Mouse (Mus musculus): ENCODE data around the gene Olfr30.
"Not testable (repeated sequence)": the region's sequence is repeated elsewhere in the genome, so short reads cannot be mapped to it uniquely, and the experiment has no call there.

Olfr30 gene

GRCm38 (mm10) chr11:58462170-58462569 lies at the start of gene Olfr30:
TSS of gene Olfr30 (minus strand) at chr11:58462270.
- DNase-seq, result no peak

DNA sequence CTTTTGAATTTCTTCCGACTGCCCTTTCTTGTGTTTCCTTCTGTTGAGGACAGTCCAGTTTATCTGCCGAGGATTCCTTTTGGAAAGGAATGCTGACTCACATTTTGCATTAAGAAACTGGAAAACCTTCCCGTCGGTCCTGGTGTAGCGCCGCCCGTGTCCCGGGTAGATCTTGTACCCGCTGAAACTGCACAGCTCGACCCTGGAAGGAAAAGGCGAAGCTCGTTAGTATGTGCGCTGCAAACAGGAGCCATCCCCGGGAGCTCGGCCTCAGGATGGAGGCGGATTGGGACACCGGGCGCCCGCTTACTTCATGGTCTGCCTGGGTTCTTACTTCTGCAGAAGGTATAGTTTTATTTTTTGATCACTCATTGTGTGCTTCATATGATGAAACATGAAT lies 47.0 kb upstream of the Olfr30 start:
- not testable (repeated sequence) for DNase-seq

DNA sequence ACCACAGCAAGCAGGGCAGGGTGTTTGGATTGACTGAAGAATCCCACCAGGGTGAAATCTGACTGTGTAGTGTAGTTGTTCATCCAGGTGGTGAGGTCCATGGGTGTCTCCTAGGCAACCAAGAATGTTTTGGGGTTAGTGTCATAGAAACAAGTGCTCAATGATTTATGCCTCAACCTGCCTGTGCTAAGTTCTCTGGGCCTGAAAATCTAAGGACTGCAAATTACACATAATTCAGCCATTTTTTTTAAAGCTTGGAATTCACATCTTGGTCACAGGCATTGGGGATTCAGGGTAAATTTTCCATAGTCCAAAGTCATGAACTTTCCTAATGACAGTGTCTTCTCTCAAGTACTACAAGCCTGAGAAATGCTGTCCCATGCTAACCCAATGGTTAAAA lies 40.4 kb upstream of the Olfr30 start, which contains the start of gene Olfr331:
Gene Olfr331, minus strand, starts transcription at position 101 of the 400 bp plus-strand sequence.
- not testable (repeated sequence) for DNase-seq

DNA sequence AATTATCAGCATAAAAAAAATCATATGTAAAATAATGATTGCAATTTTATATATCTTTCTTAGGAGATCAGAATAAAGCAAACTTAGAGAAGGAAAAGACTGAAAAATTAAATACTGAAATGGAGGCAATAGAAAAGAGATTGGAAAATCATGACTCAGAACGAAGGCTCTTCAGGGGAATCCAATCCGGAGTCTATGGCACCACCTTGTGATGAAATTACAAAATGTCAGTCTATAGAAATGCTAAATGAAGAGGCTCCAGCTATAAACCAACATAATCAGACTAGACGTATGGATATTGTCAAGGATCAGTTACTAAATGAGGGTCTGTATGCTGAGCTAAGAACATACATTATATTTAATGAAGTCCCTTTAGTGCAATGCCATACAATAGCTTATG lies 37.2 kb upstream of the Olfr30 start:
- no peak for DNase-seq

DNA sequence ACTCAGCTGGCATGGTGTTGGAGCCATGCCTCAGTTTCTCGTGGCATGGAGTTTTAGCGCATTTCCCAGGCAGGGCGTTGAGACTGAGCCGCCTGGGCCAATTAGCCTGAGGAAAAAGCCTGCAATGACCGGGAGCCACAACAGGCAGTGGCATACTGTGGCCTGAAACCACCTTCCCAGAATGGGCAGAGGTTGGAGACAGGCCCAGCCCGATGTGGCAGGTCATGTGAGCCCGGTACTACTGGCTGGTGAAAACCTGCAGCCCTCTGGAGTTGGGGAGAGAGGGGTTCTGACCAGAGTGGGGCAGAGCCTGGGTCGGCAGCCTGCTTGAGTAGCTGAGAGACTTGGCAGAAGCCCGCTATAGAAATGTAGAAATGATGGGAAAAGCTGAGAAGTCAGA lies 36.7 kb upstream of the Olfr30 start:
- no peak for DNase-seq

DNA sequence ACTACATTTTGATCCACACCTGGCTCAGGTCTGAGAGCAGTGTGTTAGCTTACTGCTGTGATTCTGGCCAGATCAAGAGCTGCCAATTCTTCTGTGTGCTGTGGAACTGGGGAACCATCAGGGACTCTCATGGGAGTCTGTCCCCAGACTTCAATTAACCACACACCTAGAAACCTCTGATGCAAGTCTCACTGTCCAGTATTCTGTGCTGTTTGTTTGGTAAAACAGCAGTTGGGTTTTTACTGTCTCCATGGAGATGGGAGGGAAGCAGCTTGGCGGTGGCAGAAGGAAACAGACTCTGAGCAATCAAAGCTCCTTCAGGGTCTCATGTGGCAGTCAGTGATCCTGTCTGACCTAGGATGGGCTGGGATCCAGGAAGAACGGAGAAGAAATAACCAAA lies 30.4 kb upstream of the Olfr30 start, which contains the start of gene Olfr332:
Gene Olfr332, minus strand, starts transcription at position 101 of the 400 bp plus-strand sequence.
- DNase-seq, result no peak

DNA sequence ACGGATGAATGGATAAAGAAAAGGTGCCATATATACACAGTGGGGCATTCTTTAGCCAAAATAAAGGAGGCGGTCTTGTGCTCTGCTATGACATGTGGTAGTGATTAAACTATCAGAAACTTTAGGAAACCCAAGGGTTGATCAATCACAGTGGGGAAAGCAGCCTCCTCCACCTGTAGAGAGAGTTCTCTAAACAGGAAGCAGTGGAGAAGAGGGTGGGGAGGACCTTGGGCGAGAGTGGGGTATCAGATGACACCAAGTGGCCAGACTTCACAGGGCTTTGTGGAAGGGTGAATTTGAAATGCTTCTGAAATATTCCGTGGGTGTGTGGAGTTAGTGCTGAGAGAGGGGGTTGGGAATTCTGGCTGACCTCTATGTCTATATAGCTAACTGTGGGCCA lies 8.5 kb downstream of the Olfr30 start:
- no peak for DNase-seq

DNA sequence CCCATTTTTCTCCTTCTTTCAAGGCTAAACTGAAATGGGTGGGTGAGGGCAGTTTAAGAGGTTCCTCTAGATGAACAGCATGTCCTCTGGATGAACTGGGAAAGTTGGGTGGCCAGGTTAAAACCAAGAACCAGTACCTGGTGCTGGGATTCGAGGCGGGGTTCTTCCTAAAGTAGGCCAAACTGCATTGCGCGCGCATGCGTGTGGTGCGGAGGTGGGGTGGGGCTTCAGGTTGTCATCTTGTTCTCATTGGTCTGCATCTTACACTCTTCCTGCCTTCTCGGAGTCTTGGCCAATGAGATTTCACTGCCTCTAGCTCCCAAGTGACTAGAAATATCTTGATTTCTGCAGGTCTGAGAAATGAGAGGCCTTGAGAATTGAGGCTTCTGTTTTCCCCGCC lies 9.3 kb downstream of the Olfr30 start, which contains the start of gene Lypd9:
Gene Lypd9, minus strand, starts transcription at position 165 of the 400 bp plus-strand sequence.
- DNase-seq, result no peak

GRCm38 (mm10) chr11:58437866-58438265 lies 24.2 kb downstream of the Olfr30 start:
- DNase-seq, result no peak

DNA sequence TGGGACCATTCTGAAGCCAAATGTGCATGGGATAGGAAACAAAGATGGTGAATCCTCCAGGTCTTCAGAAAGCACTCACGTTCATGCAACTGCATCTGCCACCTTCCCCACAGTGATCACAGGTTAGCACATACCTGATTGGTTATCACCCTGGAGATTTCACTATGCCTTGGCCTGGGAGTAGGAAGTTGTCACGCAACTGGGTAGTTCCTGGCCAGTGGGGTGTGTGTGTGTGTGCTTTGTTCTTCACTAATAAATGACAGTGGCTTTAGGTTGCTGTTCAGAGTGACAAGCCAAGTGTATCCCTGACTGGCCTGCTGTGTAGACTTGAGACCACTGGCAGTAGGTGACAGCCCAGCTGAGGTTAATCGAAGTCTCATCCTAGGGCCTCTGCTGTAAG lies 29.8 kb downstream of the Olfr30 start, which contains the start of gene Gm12253:
Gene Gm12253, plus strand, starts transcription at position 301 of the 400 bp plus-strand sequence.
- no peak for DNase-seq

GRCm38 (mm10) chr11:58420815-58421214 lies 41.3 kb downstream of the Olfr30 start, which contains the start of gene 1810065E05Rik:
TSS of gene 1810065E05Rik (plus strand) at chr11:58421111.
- DNase-seq, result no peak

DNA sequence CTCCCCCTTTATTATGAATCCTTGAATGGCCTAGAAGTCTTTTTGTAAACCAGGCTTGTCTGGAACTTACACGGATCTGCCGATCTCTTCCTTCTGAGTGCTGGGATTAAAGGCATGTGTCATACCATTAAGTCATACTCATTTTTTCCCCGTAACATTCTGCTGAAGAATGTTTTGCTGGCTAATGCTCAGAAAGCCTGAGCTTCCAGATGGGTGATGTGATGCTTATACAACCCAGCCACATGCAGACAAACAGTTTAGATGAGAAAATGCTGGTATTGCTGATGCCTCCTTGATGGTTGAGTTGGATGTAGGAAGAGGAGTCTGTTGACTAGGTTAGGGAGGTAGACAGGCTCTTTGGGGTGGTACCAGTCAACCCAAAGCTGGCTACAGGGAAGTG lies 43.7 kb downstream of the Olfr30 start:
- DNase-seq, result no peak

DNA sequence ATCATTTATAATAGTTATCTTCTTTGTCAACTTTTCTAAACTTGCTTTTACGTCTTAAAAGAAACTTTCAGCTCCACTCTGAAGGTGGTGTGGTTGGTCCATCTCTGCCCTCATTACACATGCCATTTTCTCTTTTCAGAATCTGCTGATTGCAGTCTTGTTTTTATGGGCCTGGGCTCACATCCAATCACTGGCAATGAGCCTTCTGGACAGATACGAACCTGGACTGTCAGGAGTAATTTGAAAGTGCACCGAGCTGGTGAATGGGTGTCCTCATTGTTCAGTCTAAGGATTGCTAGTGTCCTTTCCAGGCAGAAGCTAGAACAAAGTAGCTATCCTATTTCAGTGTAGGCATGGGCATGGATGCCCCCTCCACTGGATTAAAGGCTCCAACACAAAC lies 54.0 kb downstream of the Olfr30 start:
- peak; percentile 6 for DNase-seq

All from kidney, adult 9 months (tissue).